Mouse (Mus musculus) lung, postnatal 25 days (tissue): Measurements from ENCODE around the gene Gm6356.
"Not testable (repeated sequence)": the region's sequence is repeated elsewhere in the genome, so short reads cannot be mapped to it uniquely, and the experiment has no call there.

Experiments used
- DNase-seq: peaks from one replicate; pipeline ENCODE4 v3.0.0; 2022; ENCODE audit warnings: low spot score

The Gm6356 gene

DNA sequence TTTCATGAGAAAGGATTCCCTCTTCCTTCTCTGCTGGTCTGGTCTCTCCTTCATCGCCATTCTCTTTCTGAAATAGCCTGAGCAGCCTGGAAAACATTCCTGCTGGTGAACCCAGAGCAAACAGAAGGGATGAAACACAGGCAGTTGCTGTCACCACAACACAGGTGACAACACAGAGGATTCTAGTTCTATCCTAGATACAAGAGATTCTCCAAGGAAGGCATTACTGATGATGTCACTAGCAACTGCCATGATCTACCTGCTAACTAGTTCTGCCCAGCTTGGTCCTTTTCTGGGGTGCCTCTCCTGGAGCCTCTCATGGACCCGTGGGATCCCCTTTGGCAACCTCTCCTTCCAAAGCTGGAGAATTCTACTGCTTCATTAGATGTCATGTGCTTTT is at the start of gene Gm6356:
Gm6356 (minus strand) TSS at position 101 of the 400 bp plus-strand sequence.
- not testable (repeated sequence) for DNase-seq
